Mouse (Mus musculus) granulocyte monocyte progenitor cell, adult 5-6 weeks (primary cell): Measurements from ENCODE around the gene Gm21891. TPM values are rescaled to one million over a fixed set of nuclear protein-coding genes. Genes with fewer than 3 reads are reported as not detected.
"Not testable (repeated sequence)": the region's sequence is repeated elsewhere in the genome, so short reads cannot be mapped to it uniquely, and the experiment has no call there.

ENCODE experiments used
- ATAC-seq: replicated peaks from 2 replicates; pipeline ENCODE4 v1.8.0; 2016; ENCODE audit warnings: mild to moderate bottlenecking, moderate TSS enrichment, inconsistent platforms; ENCODE audit not compliant: poor library complexity, severe bottlenecking
- total RNA-seq, 2 experiments: library from RNA; stranded (forward) in 1 of 2; stranded (reverse) in 1 of 2; fragments of 200-712, 200-1000 nt in 1 of 2; fragments of >200 nt in 1 of 2; fragmentation: Nextera tagmentation in 1 of 2; gene quantifications; 2 replicates each; pipeline ENCODE4 v1.2.3; 2014 to 2017

Gene Gm21891
- total RNA-seq (2014; fragmentation: Nextera tagmentation) = not detected in 2 replicates
- not detected in 2 replicates for total RNA-seq (2017)

- ATAC-seq = not testable (repeated sequence)
These were observed at the start of gene Gm21891 for GRCm38 (mm10) chrY:13133392-13133791. TSS of gene Gm21891 (minus strand) at chrY:13133492.

DNA sequence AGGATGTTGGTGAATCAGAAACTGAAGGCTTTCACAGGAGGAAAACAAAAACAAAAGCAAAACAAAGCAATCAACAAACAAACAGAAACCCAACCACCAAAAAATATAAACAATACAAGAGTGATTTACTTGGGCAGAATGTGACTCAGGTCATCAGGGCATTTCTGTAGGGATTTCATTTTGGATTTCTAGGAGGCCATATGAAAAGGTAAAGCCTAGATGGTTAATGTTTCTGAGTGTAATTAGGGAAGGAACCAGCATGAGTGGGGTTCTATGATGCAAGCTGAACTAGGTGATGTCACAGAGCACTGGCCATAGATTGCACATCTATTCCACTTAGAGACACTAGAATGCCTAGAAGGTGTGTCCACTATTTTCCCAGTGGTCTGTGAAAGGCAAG, 28.4 kb upstream of the Gm21891 start, which contains the start of gene Gm21425:
Gene Gm21425, plus strand, starts transcription at position 301 of the 400 bp plus-strand sequence.
- not testable (repeated sequence) for ATAC-seq

Other genes with a start within 250 kb of the Gm21891 start
- gene Gm20807, start 90.6 kb downstream of the Gm21891 start, total RNA-seq (2014; fragmentation: Nextera tagmentation) = not detected in 2 replicates
- not detected in 2 replicates for gene Gm20807, start 90.6 kb downstream of the Gm21891 start, total RNA-seq (2017)
- not detected in 2 replicates for gene Gm21425, start 28.5 kb upstream of the Gm21891 start, total RNA-seq (2014; fragmentation: Nextera tagmentation)
- gene Gm21425, start 28.5 kb upstream of the Gm21891 start, total RNA-seq (2017) = not detected in 2 replicates
- not detected in 2 replicates for gene Gm21828, start 90.4 kb upstream of the Gm21891 start, total RNA-seq (2014; fragmentation: Nextera tagmentation)
- gene Gm21828, start 90.4 kb upstream of the Gm21891 start, total RNA-seq (2017) = not detected in 2 replicates
- not detected in 2 replicates for gene Gm21440, start 118.9 kb upstream of the Gm21891 start, total RNA-seq (2014; fragmentation: Nextera tagmentation)
- not detected in 2 replicates for gene Gm21440, start 118.9 kb upstream of the Gm21891 start, total RNA-seq (2017)
- gene Gm21454, start 119.0 kb upstream of the Gm21891 start, total RNA-seq (2014; fragmentation: Nextera tagmentation) = not detected in 2 replicates
- not detected in 2 replicates for gene Gm21454, start 119.0 kb upstream of the Gm21891 start, total RNA-seq (2017)
- not detected in 2 replicates for gene Gm21725, start 215.6 kb upstream of the Gm21891 start, total RNA-seq (2014; fragmentation: Nextera tagmentation)
- not detected in 2 replicates for gene Gm21725, start 215.6 kb upstream of the Gm21891 start, total RNA-seq (2017)